Mouse (Mus musculus) intestine, embryonic 14.5 days (tissue): ENCODE measurements around the gene Ssh2. TPM values are rescaled to one million over a fixed set of nuclear protein-coding genes. Genes with fewer than 3 reads are reported as not detected.

Experiments
- ATAC-seq: fragments of 200-750 bp; cut with Nextera tagmentation; replicated peaks from 2 replicates; pipeline ENCODE4 v1.8.0; 2017; ENCODE audit warnings: low read depth, moderate number of reproducible peaks, moderate TSS enrichment, moderate library complexity; ENCODE audit not compliant: low FRiP score, low TSS enrichment
- DNase-seq: peaks from one replicate; pipeline ENCODE4 v3.0.0-alpha.2; 2018; ENCODE audit warnings: low spot score
- H3K27ac ChIP-seq: fragments of 300-500 bp; sonication (generic); 2 replicates; pipeline ENCODE4 v1.5.1; 2014; ENCODE audit warnings: low read depth, mild to moderate bottlenecking, control low read depth
- H3K27me3 ChIP-seq: fragments of 300-500 bp; sonication (generic); replicated peaks from 2 replicates; pipeline ENCODE4 v1.6.1; 2014; ENCODE audit warnings: low read length, control low read depth; ENCODE audit not compliant: control insufficient read depth, insufficient read depth
- H3K36me3 ChIP-seq: fragments of 300-500 bp; sonication (generic); 2 replicates; pipeline ENCODE4 v1.6.1; 2014; ENCODE audit warnings: low read length, control low read depth; ENCODE audit not compliant: control insufficient read depth, insufficient read depth
- H3K4me1 ChIP-seq: fragments of 300-500 bp; sonication (generic); replicated peaks from 2 replicates; pipeline ENCODE4 v1.6.1; 2014; ENCODE audit warnings: low read length, control low read depth, mixed read lengths; ENCODE audit not compliant: control insufficient read depth, insufficient read depth
- H3K4me2 ChIP-seq: fragments of 300-500 bp; sonication (generic); 2 replicates; pipeline ENCODE4 v1.6.1; 2014; ENCODE audit warnings: low read length
- H3K4me3 ChIP-seq: fragments of 300-500 bp; sonication (generic); 2 replicates; pipeline ENCODE4 v1.5.1; 2014; ENCODE audit warnings: low read depth, low read length, control low read depth, mixed read lengths
- H3K9ac ChIP-seq: fragments of 300-500 bp; sonication (generic); 2 replicates; pipeline ENCODE4 v1.6.1; 2014; ENCODE audit warnings: mild to moderate bottlenecking, low read length
- H3K9me3 ChIP-seq: fragments of 300-500 bp; sonication (generic); 2 replicates; pipeline ENCODE4 v1.6.1; 2016; ENCODE audit warnings: low read length, control low read depth; ENCODE audit not compliant: control insufficient read depth
- WGBS: fragments of 180-500 bp; shearing (Covaris S2); extraction: QIAGEN DNeasy Blood & Tissue Kit; methylation state at CpG from one replicate; pipeline ENCODE4 v1.1.7; 2014; 5-methylcytosine and 5-hydroxymethylcytosine counted together
- polyA plus RNA-seq: library from polyadenylated mRNA; unstranded; fragments of >200 nt; fragmentation: Nextera tagmentation; extraction: Ambion mirVana; gene quantifications from 2 replicates; pipeline ENCODE4 v1.2.1, GENCODE M21; 2014

The Ssh2 gene
- polyA plus RNA-seq, 1 experiment from 2014 or later: 9.4 TPM

- Histone ChIP-seq H3K4me1 (peaks cover 57% of the 10 kb centered on the region), H3K4me2 (peak within 1 kb of the TSS; percentile 81), H3K36me3 (no peaks in the 10 kb centered on the region), H3K4me3 (peak within 1 kb of the TSS; percentile 80), H3K9ac (peak within 1 kb of the TSS; percentile 84), H3K27me3 (no peaks in the 10 kb centered on the region), H3K9me3 (no peaks in the 10 kb centered on the region), H3K27ac (peak within 1 kb of the TSS; percentile 93)
- peak; percentile 78 for DNase-seq
- WGBS: 1% methylated on average over 33 of the region's 74 CpGs
- no peak; the same call in 1 of the 2 replicates for ATAC-seq
Observed at GRCm38 (mm10) chr11:77493512-77494343, 277.6 kb downstream of the Ssh2 start, which contains the start of gene Git1. TSS of gene Git1 (plus strand) at chr11:77493562.

GRCm38 (mm10) chr11:77494344-77494676 lies 278.2 kb downstream of the Ssh2 start:
- 29% methylated on average over 4 of the region's 4 CpGs for whole genome bisulfite sequencing
- H3K27ac ChIP-seq: peak overlapping the region; percentile 93
- H3K4me1 ChIP-seq: peaks cover 54% of the 10 kb centered on the region
- H3K9ac ChIP-seq: peak overlapping the region; percentile 84
- H3K27me3 ChIP-seq: no peaks in the 10 kb centered on the region
- peak overlapping the region; percentile 81 for H3K4me2 ChIP-seq
- H3K9me3 ChIP-seq: no peaks in the 10 kb centered on the region
- H3K36me3 ChIP-seq: peaks cover 3% of the 10 kb centered on the region
- peak overlapping the region; percentile 80 for H3K4me3 ChIP-seq
- DNase-seq (peak; percentile 70), ATAC-seq (no peak)

GRCm38 (mm10) chr11:77494782-77495181 lies 278.7 kb downstream of the Ssh2 start:
- Histone ChIP-seq H3K27ac (no peak overlapping the region), H3K4me1 (peaks cover 54% of the 10 kb centered on the region)

GRCm38 (mm10) chr11:77495507-77495906 lies 279.4 kb downstream of the Ssh2 start:
- peaks cover 48% of the 10 kb centered on the region for H3K4me1 ChIP-seq
- peaks cover 15% of the 10 kb centered on the region for H3K36me3 ChIP-seq
- no peaks in the 10 kb centered on the region for H3K9me3 ChIP-seq
- no peak overlapping the region for H3K27ac ChIP-seq
- ATAC-seq (no peak), DNase-seq (no peak)
- no peak overlapping the region for H3K9ac ChIP-seq
- H3K4me3 ChIP-seq: no peak overlapping the region
- peak overlapping the region; percentile 14; the same call in 1 of the 2 replicates for H3K4me2 ChIP-seq
- H3K27me3 ChIP-seq: no peaks in the 10 kb centered on the region

More at GRCm38 (mm10) chr11:77494782-77495181, 278.7 kb downstream of the Ssh2 start:
- Histone ChIP-seq H3K9me3 (no peaks in the 10 kb centered on the region), H3K27me3 (no peaks in the 10 kb centered on the region), H3K9ac (peak overlapping the region; percentile 84; the same call in 1 of the 2 replicates), H3K36me3 (peaks cover 8% of the 10 kb centered on the region), H3K4me2 (peak overlapping the region; percentile 81), H3K4me3 (peak overlapping the region; percentile 80; the same call in 1 of the 2 replicates)
- DNase-seq: no peak
- WGBS: 70% methylated on average over 6 of the region's 6 CpGs
- ATAC-seq: no peak

GRCm38 (mm10) chr11:77497341-77497756 lies 281.3 kb downstream of the Ssh2 start:
- Histone ChIP-seq H3K27me3 (no peaks in the 10 kb centered on the region), H3K27ac (peak overlapping the region; percentile 69; the same call in 1 of the 2 replicates), H3K36me3 (peaks cover 33% of the 10 kb centered on the region), H3K9ac (no peak overlapping the region), H3K4me1 (peaks cover 36% of the 10 kb centered on the region), H3K4me3 (no peak overlapping the region), H3K9me3 (no peaks in the 10 kb centered on the region), H3K4me2 (no peak overlapping the region)
- ATAC-seq: no peak
- peak; percentile 72 for DNase-seq
- whole genome bisulfite sequencing: 27% methylated on average over 6 of the region's 6 CpGs

GRCm38 (mm10) chr11:77497851-77498250 lies 281.8 kb downstream of the Ssh2 start:
- Histone ChIP-seq H3K9me3 (no peaks in the 10 kb centered on the region), H3K27ac (peak overlapping the region; percentile 39; the same call in 1 of the 2 replicates), H3K4me2 (no peak overlapping the region), H3K4me1 (peaks cover 32% of the 10 kb centered on the region), H3K27me3 (no peaks in the 10 kb centered on the region), H3K36me3 (peaks cover 38% of the 10 kb centered on the region), H3K9ac (no peak overlapping the region), H3K4me3 (no peak overlapping the region)
- 49% methylated on average over 4 of the region's 4 CpGs for WGBS
- ATAC-seq (no peak), DNase-seq (no peak)

GRCm38 (mm10) chr11:77498261-77499139 lies 282.4 kb downstream of the Ssh2 start:
- H3K4me2 ChIP-seq: no peak overlapping the region
- DNase-seq: no peak

GRCm38 (mm10) chr11:77499354-77499753 lies 283.3 kb downstream of the Ssh2 start:
- Histone ChIP-seq H3K9me3 (no peaks in the 10 kb centered on the region), H3K27me3 (no peaks in the 10 kb centered on the region), H3K4me2 (no peak overlapping the region), H3K4me1 (peaks cover 28% of the 10 kb centered on the region), H3K27ac (no peak overlapping the region), H3K9ac (no peak overlapping the region), H3K36me3 (peaks cover 53% of the 10 kb centered on the region), H3K4me3 (no peak overlapping the region)
- ATAC-seq: no peak
- WGBS: 94% methylated on average over 7 of the region's 7 CpGs
- no peak for DNase-seq

More at GRCm38 (mm10) chr11:77498261-77499139, 282.4 kb downstream of the Ssh2 start:
- Histone ChIP-seq H3K4me1 (peaks cover 32% of the 10 kb centered on the region), H3K4me3 (no peak overlapping the region), H3K36me3 (peaks cover 45% of the 10 kb centered on the region), H3K27ac (peak overlapping the region; percentile 39; the same call in 1 of the 2 replicates), H3K27me3 (no peaks in the 10 kb centered on the region), H3K9ac (no peak overlapping the region), H3K9me3 (no peaks in the 10 kb centered on the region)
- 71% methylated on average over 12 of the region's 12 CpGs for WGBS
- no peak for ATAC-seq
